Mouse (Mus musculus) neural tube, embryonic 14.5 days (tissue): ENCODE data around the gene Ccdc106. TPM values are rescaled to one million over a fixed set of nuclear protein-coding genes. Genes with fewer than 3 reads are reported as not detected.

Source experiments
- ATAC-seq: fragments of 200-750 bp; cut with Nextera tagmentation; 2 replicates; pipeline ENCODE4 v1.8.0; 2017; ENCODE audit warnings: low read depth, mild to moderate bottlenecking, moderate TSS enrichment, moderate library complexity
- H3K27ac ChIP-seq: fragments of 300-500 bp; sonication (generic); 2 replicates; pipeline ENCODE4 v1.5.1; 2014; ENCODE audit warnings: low read depth, mild to moderate bottlenecking, control low read depth, low read length, moderate library complexity, mixed read lengths
- H3K27me3 ChIP-seq: fragments of 300-500 bp; sonication (generic); 2 replicates; pipeline ENCODE4 v1.6.1; 2014; ENCODE audit warnings: low read length; ENCODE audit not compliant: control insufficient read depth, insufficient read depth
- H3K36me3 ChIP-seq: fragments of 300-500 bp; sonication (generic); 2 replicates; pipeline ENCODE4 v1.6.1; 2014; ENCODE audit warnings: low read length, mixed read lengths; ENCODE audit not compliant: control insufficient read depth, insufficient read depth
- H3K4me1 ChIP-seq: fragments of 300-500 bp; sonication (generic); 2 replicates; pipeline ENCODE4 v1.6.1; 2014; ENCODE audit warnings: low read length; ENCODE audit not compliant: control insufficient read depth, insufficient read depth
- H3K4me2 ChIP-seq: fragments of 300-500 bp; sonication (generic); 2 replicates; pipeline ENCODE4 v1.6.1; 2014; ENCODE audit warnings: mild to moderate bottlenecking, low read depth, low read length, control low read depth
- H3K4me3 ChIP-seq: fragments of 300-500 bp; sonication (generic); 2 replicates; pipeline ENCODE4 v1.5.1; 2014; ENCODE audit warnings: low read depth, low read length, control low read depth, mixed read lengths
- H3K9ac ChIP-seq: fragments of 300-500 bp; sonication (generic); replicated peaks from 2 replicates; pipeline ENCODE4 v1.6.1; 2014; ENCODE audit warnings: low read depth, mild to moderate bottlenecking, control low read depth, low read length, mixed read lengths
- H3K9me3 ChIP-seq: fragments of 300-500 bp; sonication (generic); 2 replicates; pipeline ENCODE4 v1.6.1; 2016; ENCODE audit warnings: low read length; ENCODE audit not compliant: control insufficient read depth
- WGBS: fragments of 180-500 bp; shearing (Covaris S2); extraction: QIAGEN DNeasy Blood & Tissue Kit; methylation state at CpG from one replicate; pipeline ENCODE4 v1.1.7; 2014; 5-methylcytosine and 5-hydroxymethylcytosine counted together
- polyA plus RNA-seq: library from polyadenylated mRNA; unstranded; fragments of >200 nt; fragmentation: Nextera tagmentation; extraction: Ambion mirVana; gene quantifications from 2 replicates; pipeline ENCODE4 v1.2.1, GENCODE M21; 2014

Gene Ccdc106
- polyA plus RNA-seq, 1 experiment from 2014 or later, result 64.8 TPM

GRCm38 (mm10) chr7:5109301-5109700 is 88.9 kb downstream of the Ccdc106 start:
- no peaks in the 10 kb centered on the region for H3K27me3 ChIP-seq
- H3K4me1 ChIP-seq, result no peaks in the 10 kb centered on the region
- H3K4me2 ChIP-seq, result no peak overlapping the region
- no peak for ATAC-seq
- no peaks in the 10 kb centered on the region for H3K9me3 ChIP-seq
- no peaks in the 10 kb centered on the region for H3K36me3 ChIP-seq
- no peak overlapping the region for H3K9ac ChIP-seq
- H3K27ac ChIP-seq, result no peak overlapping the region
- 87% methylated on average over 8 of the region's 8 CpGs for WGBS
- H3K4me3 ChIP-seq, result no peak overlapping the region

Other genes starting within 250 kb of the Ccdc106 start
- gene Fam71e2, start 249.3 kb upstream of the Ccdc106 start, polyA plus RNA-seq, result 0.13 TPM in 1 of 2 replicates, not detected in the other
- 0.44 and 0.48 TPM in 2 replicates for gene Il11, start 237.7 kb upstream of the Ccdc106 start, polyA plus RNA-seq
- gene Tmem190, start 237.6 kb upstream of the Ccdc106 start, polyA plus RNA-seq, result 0.46 TPM in 1 of 2 replicates, not detected in the other
- gene Tmem238, start 230.9 kb upstream of the Ccdc106 start, polyA plus RNA-seq, result 3.5 and 3.6 TPM in 2 replicates
- gene Rpl28, start 227.7 kb upstream of the Ccdc106 start, polyA plus RNA-seq, result 154 and 173 TPM in 2 replicates
- gene Ube2s, start 208.0 kb upstream of the Ccdc106 start, polyA plus RNA-seq, result 249 and 263 TPM in 2 replicates
- gene Shisa7, start 175.9 kb upstream of the Ccdc106 start, polyA plus RNA-seq, result 16.8 and 18.7 TPM in 2 replicates
- gene Isoc2b, start 150.3 kb upstream of the Ccdc106 start, polyA plus RNA-seq, result 3.2 and 3.9 TPM in 2 replicates
- gene Isoc2a, start 143.4 kb upstream of the Ccdc106 start, polyA plus RNA-seq, result 0.58 and 0.76 TPM in 2 replicates
- 0.37 and 0.41 TPM in 2 replicates for gene Gm36210, start 114.0 kb upstream of the Ccdc106 start, polyA plus RNA-seq
- gene Zfp628, start 105.3 kb upstream of the Ccdc106 start, polyA plus RNA-seq, result 2.8 and 3.7 TPM in 2 replicates
- gene Nat14, start 98.5 kb upstream of the Ccdc106 start, polyA plus RNA-seq, result 24.4 and 27.9 TPM in 2 replicates
- gene Ssc5d, start 94.8 kb upstream of the Ccdc106 start, polyA plus RNA-seq, result 0.40 and 1.3 TPM in 2 replicates
- gene Sbk2, start 56.1 kb upstream of the Ccdc106 start, polyA plus RNA-seq, result not detected in 2 replicates
- 0.52 and 0.75 TPM in 2 replicates for gene Sbk3, start 49.4 kb upstream of the Ccdc106 start, polyA plus RNA-seq
- 55.6 and 67.7 TPM in 2 replicates for gene Zfp579, start 24.4 kb upstream of the Ccdc106 start, polyA plus RNA-seq
- gene Zfp524, start 6.1 kb upstream of the Ccdc106 start, polyA plus RNA-seq, result 5.9 and 7.9 TPM in 2 replicates
- gene Fiz1, start 5.9 kb upstream of the Ccdc106 start, polyA plus RNA-seq, result 27.2 and 30.4 TPM in 2 replicates
- 2.6 and 2.7 TPM in 2 replicates for gene Gm44973, start 5.1 kb upstream of the Ccdc106 start, polyA plus RNA-seq
- gene Zfp865, start 177 bp upstream of the Ccdc106 start, polyA plus RNA-seq, result 5.9 and 6.8 TPM in 2 replicates
- not detected in 2 replicates for gene 4632433K11Rik, start 13.6 kb downstream of the Ccdc106 start, polyA plus RNA-seq
- gene Zfp784, start 17.9 kb downstream of the Ccdc106 start, polyA plus RNA-seq, result 6.6 and 8.5 TPM in 2 replicates
- gene Zfp580, start 31.0 kb downstream of the Ccdc106 start, polyA plus RNA-seq, result 102 and 111 TPM in 2 replicates
- gene U2af2, start 41.6 kb downstream of the Ccdc106 start, polyA plus RNA-seq, result 83.0 and 84.2 TPM in 2 replicates
- gene Epn1, start 59.7 kb downstream of the Ccdc106 start, polyA plus RNA-seq, result 97.9 and 112 TPM in 2 replicates
- gene Rfpl4, start 96.4 kb downstream of the Ccdc106 start, polyA plus RNA-seq, result not detected in 2 replicates
- gene Rasl2-9, start 105.4 kb downstream of the Ccdc106 start, polyA plus RNA-seq, result 1.2 TPM in 1 of 2 replicates, not detected in the other
- gene Vmn1r55, start 129.1 kb downstream of the Ccdc106 start, polyA plus RNA-seq, result 0.04 and 0.10 TPM in 2 replicates
- not detected in 2 replicates for gene Vmn1r56, start 176.2 kb downstream of the Ccdc106 start, polyA plus RNA-seq
- gene Vmn1r57, start 197.9 kb downstream of the Ccdc106 start, polyA plus RNA-seq, result not detected in 2 replicates